Mouse (Mus musculus): ENCODE data around the gene Syvn1.

- TF ChIP-seq CTCF (IDR thresholded peaks at IDR 0.05; ENCODE audit: insufficient read depth, low read depth, low read length) (no peak), POLR2A (IDR thresholded peaks at IDR 0.05; ENCODE audit: insufficient read depth, low read depth, low read length) (no peak)
These were observed 24.9 kb downstream of the Syvn1 start for GRCm38 (mm10) chr19:6071261-6071660.

Data from olfactory bulb, adult 2 months (tissue).